Mouse (Mus musculus): ENCODE data around the gene Polr2c.

Polr2c gene

DNA sequence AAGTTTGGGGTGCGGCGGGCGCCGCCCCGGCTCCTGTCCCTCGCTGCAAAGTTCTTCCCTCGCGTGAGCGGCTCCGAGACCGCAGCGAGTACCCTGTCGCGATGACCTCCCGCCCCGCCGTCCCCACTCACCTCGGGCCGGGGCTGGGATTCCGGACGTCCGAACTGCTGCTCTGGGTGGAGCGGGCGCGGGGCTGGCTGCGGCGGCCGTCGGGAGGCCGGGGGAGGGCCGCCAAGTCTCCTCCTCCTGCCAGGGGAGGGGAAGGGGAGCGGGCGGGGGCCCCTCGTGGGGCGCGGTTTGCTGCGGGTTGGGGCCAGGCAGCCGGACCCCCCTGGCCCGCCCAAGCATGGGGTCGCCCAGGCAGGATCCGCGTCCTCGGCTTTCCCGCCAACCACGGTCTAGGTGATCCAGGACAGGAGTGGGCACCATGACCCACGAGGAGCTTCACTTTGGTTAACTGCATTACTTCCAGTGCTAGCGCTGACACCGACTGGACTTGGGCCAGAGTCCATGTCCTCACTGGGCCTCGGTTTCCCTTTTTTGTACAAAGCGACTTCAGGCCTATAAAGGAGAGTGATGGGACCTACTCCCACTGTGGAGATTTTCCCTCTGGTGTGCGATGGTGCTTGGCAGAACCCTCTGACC is 60.7 kb downstream of the Polr2c start, which contains the start of gene Ccdc102a:
Gene Ccdc102a, minus strand, starts transcription at position 248 of the 645 bp plus-strand sequence.
- in situ Hi-C loops (cut with MboI; ENCODE audit: unreplicated experiment in 2 of 2) = no loop called here

DNA sequence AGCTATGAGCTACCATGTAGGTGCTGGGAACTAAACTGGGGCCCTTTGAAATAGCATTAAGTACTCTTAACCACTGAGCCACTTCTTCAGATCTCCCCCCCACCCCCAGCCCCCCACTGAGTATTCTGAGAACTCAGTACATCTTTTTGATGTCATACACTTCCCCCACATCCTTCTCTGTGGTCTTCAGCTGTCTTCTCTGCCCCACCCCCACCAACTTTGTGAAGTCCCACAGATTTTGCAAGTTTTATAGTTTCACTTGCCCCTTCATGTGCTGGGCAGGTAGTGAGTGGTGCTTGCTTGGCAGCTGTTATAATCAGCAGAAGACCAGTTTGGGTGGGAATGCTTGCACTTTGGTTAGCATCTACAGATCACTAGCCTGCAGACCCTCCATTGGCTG is 62.0 kb downstream of the Polr2c start:
- in situ Hi-C loops (cut with MboI; ENCODE audit: unreplicated experiment in 2 of 2) = no loop called here

DNA sequence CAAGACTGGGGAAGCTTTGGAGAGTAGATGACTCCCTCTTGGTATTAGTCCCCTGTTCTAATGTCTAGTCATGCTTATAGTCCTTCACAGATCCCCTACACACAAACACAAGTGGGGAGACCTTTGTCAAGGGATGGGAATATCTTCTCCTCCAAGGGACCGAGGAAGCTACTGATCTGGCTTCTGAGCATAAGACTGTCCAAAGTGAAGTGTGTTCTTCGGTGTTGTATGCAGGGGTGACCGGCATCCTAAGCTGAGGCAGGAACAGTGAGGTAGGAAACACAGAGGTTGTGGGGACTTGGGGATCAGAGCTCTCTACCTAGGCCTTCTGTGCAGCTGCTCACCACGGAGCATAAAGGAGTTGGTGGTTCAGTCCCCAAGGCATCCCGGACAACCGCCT is 64.9 kb downstream of the Polr2c start:
- in situ Hi-C loops (cut with MboI; ENCODE audit: unreplicated experiment in 2 of 2) = no loop called here

DNA sequence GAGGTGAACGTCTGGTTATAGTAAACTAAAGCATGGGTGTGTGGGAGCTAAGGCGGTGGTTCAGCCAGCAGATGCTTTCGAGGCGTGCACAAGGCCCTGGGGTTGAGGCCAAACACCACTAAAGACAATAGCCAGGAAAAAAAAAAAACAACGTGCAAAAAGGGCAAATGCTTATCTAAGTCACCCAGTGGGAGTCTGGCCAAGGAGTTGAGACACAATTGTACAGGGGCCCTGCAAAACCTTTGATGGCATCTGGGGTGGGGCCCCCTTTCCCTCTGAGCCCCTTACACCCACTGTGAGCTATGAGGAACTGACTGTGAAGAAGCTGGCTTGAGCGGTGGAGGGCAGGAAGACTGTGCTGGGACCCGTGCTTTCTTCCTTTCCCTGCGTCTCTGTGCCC is 65.4 kb downstream of the Polr2c start:
- in situ Hi-C loops (cut with MboI; ENCODE audit: unreplicated experiment in 2 of 2) = no loop called here

Data from v-Abl transformed pro-B cells (cell line).